Mouse (Mus musculus) stomach, postnatal 0 days (tissue): ENCODE results near the gene Smarcd3. TPM values are rescaled to one million over a fixed set of nuclear protein-coding genes. Genes with fewer than 3 reads are reported as not detected.

Experiments used
- ATAC-seq: fragments of 200-750 bp; cut with Nextera tagmentation; 2 replicates; pipeline ENCODE4 v1.8.0; 2017; ENCODE audit not compliant: low FRiP score, low TSS enrichment
- DNase-seq: peaks from one replicate; pipeline ENCODE4 v3.0.0-alpha.2; 2016; ENCODE audit warnings: low spot score
- H3K27ac ChIP-seq: fragments of 300-500 bp; sonication (generic); replicated peaks from 2 replicates; pipeline ENCODE4 v1.5.1; 2014; ENCODE audit warnings: mild to moderate bottlenecking, control low read depth
- H3K27me3 ChIP-seq: fragments of 300-500 bp; sonication (generic); 2 replicates; pipeline ENCODE4 v1.6.1; 2014; ENCODE audit warnings: low read length; ENCODE audit not compliant: control insufficient read depth, insufficient read depth
- H3K36me3 ChIP-seq: fragments of 300-500 bp; sonication (generic); 2 replicates; pipeline ENCODE4 v1.6.1; 2014; ENCODE audit warnings: low read length, mixed read lengths; ENCODE audit not compliant: control insufficient read depth, insufficient read depth
- H3K4me1 ChIP-seq: fragments of 300-500 bp; sonication (generic); replicated peaks from 2 replicates; pipeline ENCODE4 v1.6.1; 2014; ENCODE audit warnings: antibody characterized with exemption; ENCODE audit not compliant: control insufficient read depth, insufficient read depth
- H3K4me2 ChIP-seq: fragments of 300-500 bp; sonication (generic); replicated peaks from 2 replicates; pipeline ENCODE4 v1.6.1; 2014; ENCODE audit warnings: low read depth, mild to moderate bottlenecking, control low read depth, moderate library complexity
- H3K4me3 ChIP-seq: fragments of 300-500 bp; sonication (generic); 2 replicates; pipeline ENCODE4 v1.5.1; 2014; ENCODE audit warnings: low read depth, low read length, control low read depth
- H3K9ac ChIP-seq: fragments of 300-500 bp; sonication (generic); 2 replicates; pipeline ENCODE4 v1.6.1; 2014; ENCODE audit warnings: mild to moderate bottlenecking, low read length, control low read depth, mixed read lengths
- H3K9me3 ChIP-seq: fragments of 300-500 bp; sonication (generic); 2 replicates; pipeline ENCODE4 v1.6.1; 2016; ENCODE audit warnings: low read length; ENCODE audit not compliant: control insufficient read depth
- CTCF ChIP-seq: IDR thresholded peaks from 2 replicates; pipeline ENCODE4 v1.5.1; 2016; ENCODE audit warnings: antibody characterized with exemption, low read depth, mild to moderate bottlenecking, moderate library complexity
- EP300 ChIP-seq: optimal IDR thresholded peaks from 2 replicates; pipeline ENCODE3; 2016; ENCODE audit warnings: antibody characterized with exemption
- WGBS: fragments of 180-500 bp; shearing (Covaris S2); extraction: QIAGEN DNeasy Blood & Tissue Kit; methylation state at CpG from one replicate; pipeline ENCODE4 v1.1.7; 2014; 5-methylcytosine and 5-hydroxymethylcytosine counted together
- polyA plus RNA-seq: library from polyadenylated mRNA; unstranded; fragments of >200 nt; fragmentation: Nextera tagmentation; extraction: Ambion mirVana; gene quantifications from 2 replicates; pipeline ENCODE4 v1.2.1, GENCODE M21; 2015

Smarcd3 gene
- polyA plus RNA-seq, 1 experiment from 2014 or later: 13.3 TPM

DNA sequence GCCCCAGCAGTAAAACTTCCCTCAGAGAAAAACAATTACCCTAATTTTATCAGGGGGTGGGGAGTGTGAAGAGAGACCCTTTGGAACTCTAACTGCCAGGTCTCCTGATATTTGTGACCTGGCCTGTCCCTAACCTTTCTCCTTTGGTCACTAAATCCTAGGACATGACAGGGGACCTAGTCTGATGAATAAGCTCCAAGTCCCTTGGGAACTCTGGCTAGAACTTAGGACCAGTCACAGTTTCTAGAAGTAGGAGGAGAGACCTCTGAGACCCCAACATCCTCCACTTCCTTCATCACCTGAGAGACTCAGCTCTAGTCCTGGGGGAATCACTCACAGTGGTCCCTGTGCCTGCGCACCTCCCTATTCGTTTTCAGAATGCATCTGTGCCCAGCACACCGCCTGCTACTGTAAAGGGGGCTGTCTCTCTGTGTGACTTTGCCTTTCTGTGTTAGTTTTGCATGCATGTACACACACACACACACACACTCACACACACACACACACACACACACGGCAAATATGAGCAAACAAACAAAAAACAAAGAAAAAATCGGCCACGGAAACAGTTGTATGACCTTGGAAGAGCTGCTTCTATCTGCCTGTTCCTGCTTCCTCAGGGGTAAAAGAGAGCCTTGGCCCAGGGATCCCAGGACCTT, 18.8 kb downstream of the Smarcd3 start:
- peak overlapping the region; percentile 71 for H3K4me3 ChIP-seq
- no peaks in the 10 kb centered on the region for H3K27me3 ChIP-seq
- no peaks in the 10 kb centered on the region for H3K36me3 ChIP-seq
- 19% methylated on average over 6 of the region's 6 CpGs for WGBS
- H3K27ac ChIP-seq: peak overlapping the region; percentile 94
- peak overlapping the region; percentile 76 for H3K9ac ChIP-seq
- TF ChIP-seq EP300: no peak
- no peak for TF ChIP-seq CTCF
- DNase-seq: no peak
- no peak for ATAC-seq
- peaks cover 21% of the 10 kb centered on the region for H3K4me1 ChIP-seq
- H3K9me3 ChIP-seq: no peaks in the 10 kb centered on the region
- H3K4me2 ChIP-seq: peak overlapping the region; percentile 73

DNA sequence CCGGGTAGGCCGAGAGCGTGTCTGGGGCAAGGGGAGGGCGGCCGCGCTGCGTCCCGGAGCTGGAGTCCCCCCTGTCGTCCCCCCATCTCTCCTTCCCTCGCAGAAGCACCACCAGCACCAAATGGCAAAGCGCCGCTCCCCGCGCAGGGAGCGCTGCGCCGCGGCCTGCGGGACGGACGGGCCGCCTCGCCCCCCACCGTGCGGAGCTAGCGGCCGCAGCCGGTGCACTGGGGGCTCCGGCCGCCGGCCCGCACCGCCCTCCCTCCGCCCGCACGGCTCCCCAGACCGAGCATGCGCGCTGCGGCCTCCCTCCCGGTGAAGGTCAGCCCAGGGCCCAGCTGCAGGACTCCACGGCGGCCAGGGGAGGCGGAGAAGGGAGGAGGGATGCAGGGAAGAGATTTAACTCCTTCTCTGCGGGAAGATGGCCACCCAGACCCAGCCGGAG, 19.5 kb downstream of the Smarcd3 start:
- ATAC-seq (peak; percentile 72), DNase-seq (peak; percentile 89)
- Histone ChIP-seq H3K9ac (peak overlapping the region; percentile 76), H3K4me1 (peaks cover 21% of the 10 kb centered on the region), H3K27ac (peak overlapping the region; percentile 94), H3K9me3 (no peaks in the 10 kb centered on the region), H3K4me2 (peak overlapping the region; percentile 73), H3K36me3 (no peaks in the 10 kb centered on the region), H3K27me3 (no peaks in the 10 kb centered on the region), H3K4me3 (peak overlapping the region; percentile 71)
- TF ChIP-seq CTCF (peak; percentile 59), EP300 (no peak)
- WGBS: 1% methylated on average over 35 of the region's 46 CpGs

- Histone ChIP-seq H3K4me1 (peaks cover 21% of the 10 kb centered on the region), H3K4me3 (peak overlapping the region; percentile 71), H3K9ac (peak overlapping the region; percentile 76), H3K36me3 (no peaks in the 10 kb centered on the region), H3K4me2 (peak overlapping the region; percentile 73), H3K27me3 (no peaks in the 10 kb centered on the region), H3K9me3 (no peaks in the 10 kb centered on the region), H3K27ac (peak overlapping the region; percentile 94)
- ATAC-seq (no peak), DNase-seq (no peak)
- TF ChIP-seq CTCF: no peak
- WGBS: 22% methylated on average over 12 of the region's 12 CpGs
Measured at GRCm38 (mm10) chr5:24604080-24604655, 20.0 kb downstream of the Smarcd3 start.

GRCm38 (mm10) chr5:24603431-24604010, 20.7 kb downstream of the Smarcd3 start:
- Histone ChIP-seq H3K4me3 (peak overlapping the region; percentile 62; the same call in 1 of the 2 replicates), H3K9me3 (no peaks in the 10 kb centered on the region), H3K4me1 (peaks cover 21% of the 10 kb centered on the region), H3K9ac (peak overlapping the region; percentile 76; the same call in 1 of the 2 replicates), H3K36me3 (no peaks in the 10 kb centered on the region), H3K4me2 (peak overlapping the region; percentile 94), H3K27me3 (no peaks in the 10 kb centered on the region), H3K27ac (peak overlapping the region; percentile 98)
- 68% methylated on average over 8 of the region's 8 CpGs for WGBS
- no peak for DNase-seq
- no peak for ATAC-seq
- TF ChIP-seq CTCF: no peak
- TF ChIP-seq EP300: no peak

DNA sequence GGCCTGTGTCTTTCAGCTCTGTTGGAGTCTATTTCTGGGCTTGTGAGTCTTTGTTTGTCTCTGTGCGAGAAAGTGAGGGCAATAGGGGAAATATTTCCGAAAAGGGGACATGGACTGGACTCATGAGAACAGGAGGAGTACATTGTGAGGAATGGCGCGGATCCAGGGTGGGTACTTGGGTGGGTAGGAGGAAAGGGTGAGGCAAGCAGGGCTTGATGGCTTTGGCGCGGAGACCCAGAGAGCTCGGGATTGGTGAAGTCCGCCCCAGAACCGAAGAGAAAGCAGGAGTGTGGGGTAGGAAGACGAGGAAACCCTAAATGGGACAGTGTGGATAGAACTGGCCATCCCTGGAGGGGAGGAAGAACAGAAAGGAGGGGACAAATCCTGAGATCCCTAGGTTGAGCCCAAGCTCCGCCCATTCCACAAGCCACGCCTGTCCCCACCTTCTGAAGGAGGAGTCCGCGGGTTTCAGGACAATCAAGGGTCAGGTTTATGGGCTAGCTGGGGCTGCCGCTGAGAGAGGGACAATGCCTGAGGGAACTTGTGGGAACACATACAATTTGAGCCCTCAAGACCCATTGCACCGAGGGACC, 21.4 kb downstream of the Smarcd3 start:
- ATAC-seq (peak; percentile 60), DNase-seq (peak; percentile 85)
- WGBS: 2% methylated on average over 16 of the region's 16 CpGs
- Histone ChIP-seq H3K36me3 (no peaks in the 10 kb centered on the region), H3K9me3 (no peaks in the 10 kb centered on the region), H3K4me2 (peak overlapping the region; percentile 94), H3K27ac (peak overlapping the region; percentile 98), H3K4me1 (peaks cover 23% of the 10 kb centered on the region), H3K9ac (peak overlapping the region; percentile 87), H3K4me3 (peak overlapping the region; percentile 62), H3K27me3 (no peaks in the 10 kb centered on the region)
- TF ChIP-seq CTCF: no peak
- TF ChIP-seq EP300: no peak
